Mouse (Mus musculus) CH12.LX (cell line): Measurements from ENCODE around the gene Klf15. TPM values are rescaled to one million over a fixed set of nuclear protein-coding genes. Genes with fewer than 3 reads are reported as not detected.

Experiments
- DNase-seq: peaks from one replicate; pipeline ENCODE4 v3.0.0-alpha.2; 2013; ENCODE audit errors: extremely low read depth
- H3K27ac ChIP-seq: 2 replicates; pipeline ENCODE4 v1.5.1; 2012; ENCODE audit warnings: low read depth, mild to moderate bottlenecking, control low read depth, moderate library complexity; ENCODE audit not compliant: insufficient read depth
- H3K27me3 ChIP-seq: replicated peaks from 2 replicates; pipeline ENCODE3; 2012; ENCODE audit warnings: inconsistent platforms
- H3K36me3 ChIP-seq, 2 experiments: replicated peaks in 1 of 2; 2 replicates each; pipeline versions ENCODE3 to v1.6.1; 2012; ENCODE audit warnings: inconsistent platforms in 1 of 2, low read length in 1 of 2, mild to moderate bottlenecking in 1 of 2, mixed read lengths in 1 of 2, moderate library complexity in 1 of 2; ENCODE audit not compliant: control insufficient read depth in 1 of 2, insufficient read depth in 1 of 2
- H3K4me1 ChIP-seq, 2 experiments: 2 replicates each; pipeline ENCODE4 v1.6.1; 2012; ENCODE audit warnings: inconsistent platforms in 1 of 2, moderate library complexity in 1 of 2; ENCODE audit not compliant: insufficient read depth in 2 of 2, control insufficient read depth in 1 of 2
- H3K4me2 ChIP-seq: 2 replicates; pipeline ENCODE4 v1.6.1; 2012; ENCODE audit warnings: low read depth, mild to moderate bottlenecking, control low read depth; ENCODE audit not compliant: poor library complexity, insufficient read depth, severe bottlenecking
- H3K4me3 ChIP-seq, 3 experiments: fragments of 150-350 bp in 1 of 3; sonication (generic) in 1 of 3; replicated peaks in 1 of 3; 2 replicates each; pipeline versions ENCODE3 to v1.5.1; 2011 to 2012; ENCODE audit warnings: low read depth in 2 of 3, low read length in 2 of 3, mild to moderate bottlenecking in 2 of 3, moderate library complexity in 2 of 3, control low read depth in 1 of 3, improper control_type of control experiment in 1 of 3, inconsistent platforms in 1 of 3, mixed read lengths in 1 of 3; ENCODE audit not compliant: poor library complexity in 1 of 3
- H3K79me2 ChIP-seq: replicated peaks from 2 replicates; pipeline ENCODE4 v1.6.1; 2012; ENCODE audit warnings: mild to moderate bottlenecking, moderate library complexity; ENCODE audit not compliant: control insufficient read depth, poor library complexity, insufficient read depth, severe bottlenecking; ENCODE audit errors: extremely low read depth
- H3K9ac ChIP-seq: 2 replicates; pipeline ENCODE4 v1.6.1; 2012; ENCODE audit warnings: low read depth, mild to moderate bottlenecking, control low read depth, moderate library complexity; ENCODE audit not compliant: insufficient read depth
- H3K9me3 ChIP-seq: replicated peaks from 2 replicates; pipeline ENCODE3; 2012; ENCODE audit warnings: low read length, inconsistent platforms, mixed read lengths
- CTCF ChIP-seq, 2 experiments: IDR thresholded peaks in 1 of 2; conservative IDR thresholded peaks in 1 of 2; 2 replicates each; pipeline ENCODE4 v1.5.1; 2011 to 2012; ENCODE audit warnings: low read depth in 2 of 2, low read length in 2 of 2, improper control_type of control experiment in 1 of 2, inconsistent platforms in 1 of 2, mild to moderate bottlenecking in 1 of 2, moderate library complexity in 1 of 2
- IRF4 ChIP-seq: IDR thresholded peaks from 2 replicates; pipeline ENCODE4 v1.6.1; 2014; ENCODE audit warnings: low read depth, mild to moderate bottlenecking, inconsistent platforms, low read length, improper control_type of control experiment
- MAX ChIP-seq: IDR thresholded peaks from 2 replicates; pipeline ENCODE4 v1.6.1; 2011; ENCODE audit warnings: low read length, improper control_type of control experiment
- MEF2A ChIP-seq: IDR thresholded peaks from 2 replicates; pipeline ENCODE4 v1.6.1; 2014; ENCODE audit warnings: low read depth, mild to moderate bottlenecking, inconsistent platforms, low read length, improper control_type of control experiment, borderline replicate concordance
- MXI1 ChIP-seq: IDR thresholded peaks from 2 replicates; pipeline ENCODE4 v1.6.1; 2011; ENCODE audit warnings: mild to moderate bottlenecking, low read depth, low read length, improper control_type of control experiment
- NELFE ChIP-seq: IDR thresholded peaks from 2 replicates; pipeline ENCODE4 v1.6.1; 2011; ENCODE audit warnings: low read depth, low read length, improper control_type of control experiment
- NRF1 ChIP-seq: IDR thresholded peaks from 2 replicates; pipeline ENCODE4 v1.6.1; 2014; ENCODE audit warnings: low read depth, mild to moderate bottlenecking, inconsistent platforms, low read length, improper control_type of control experiment, moderate library complexity
- PAX5 ChIP-seq: IDR thresholded peaks from 2 replicates; pipeline ENCODE4 v1.6.1; 2012; ENCODE audit warnings: low read length, inconsistent platforms, mixed read lengths
- POLR2A ChIP-seq: IDR thresholded peaks from 2 replicates; pipeline ENCODE4 v1.6.1; 2011; ENCODE audit warnings: low read depth, mild to moderate bottlenecking, improper control_type of control experiment, low read length
- POLR2AphosphoS2 ChIP-seq: IDR thresholded peaks from 2 replicates; pipeline ENCODE4 v1.6.1; 2011; ENCODE audit warnings: low read depth, low read length, improper control_type of control experiment
- RAD21 ChIP-seq: IDR thresholded peaks from 2 replicates; pipeline ENCODE4 v1.6.1; 2011; ENCODE audit warnings: low read depth, mild to moderate bottlenecking, low read length, improper control_type of control experiment, moderate library complexity
- RCOR1 ChIP-seq: conservative IDR thresholded peaks from 2 replicates; pipeline ENCODE4 v1.6.1; 2012; ENCODE audit warnings: low read depth, mild to moderate bottlenecking, inconsistent platforms, low read length, improper control_type of control experiment
- SIN3A ChIP-seq: IDR thresholded peaks from 2 replicates; pipeline ENCODE4 v1.6.1; 2012; ENCODE audit warnings: low read length, improper control_type of control experiment, inconsistent platforms
- SMC3 ChIP-seq: IDR thresholded peaks from 2 replicates; pipeline ENCODE4 v1.6.1; 2011; ENCODE audit warnings: low read depth, low read length, improper control_type of control experiment
- TBP ChIP-seq: conservative IDR thresholded peaks from 2 replicates; pipeline ENCODE4 v1.6.1; 2011; ENCODE audit warnings: low read depth, low read length, improper control_type of control experiment
- TCF12 ChIP-seq: IDR thresholded peaks from 2 replicates; pipeline ENCODE4 v1.6.1; 2014; ENCODE audit warnings: low read depth, mild to moderate bottlenecking, inconsistent platforms, low read length, improper control_type of control experiment
- UBTF ChIP-seq: IDR thresholded peaks from 2 replicates; pipeline ENCODE4 v1.6.1; 2012; ENCODE audit warnings: low read depth, mild to moderate bottlenecking, inconsistent platforms, low read length, improper control_type of control experiment, moderate library complexity
- ZMIZ1 ChIP-seq: IDR thresholded peaks from 2 replicates; pipeline ENCODE4 v1.6.1; 2012; ENCODE audit warnings: low read depth, mild to moderate bottlenecking, inconsistent platforms, low read length, improper control_type of control experiment
- ZNF384 ChIP-seq: IDR thresholded peaks from 2 replicates; pipeline ENCODE4 v1.6.1; 2012; ENCODE audit warnings: low read depth, low read length, improper control_type of control experiment, inconsistent platforms
- dilution Hi-C: fragments of 300-500 bp; cut with MboI; formaldehyde crosslinking; loops from 2 replicates; pipeline ENCODE4 v1.14.3; 2020; ENCODE audit warnings: low sequenced_read_pairs; ENCODE audit not compliant: extremely low pct_unique_long_range_greater_than_20kb, extremely low pct_ligation_motif_present
- in situ Hi-C: fragments of 300-500 bp; cut with MboI; formaldehyde crosslinking; loops from 3 replicates; pipeline ENCODE4 v1.14.3; 2019; ENCODE audit warnings: low sequenced_read_pairs, low pct_ligation_motif_present, low pct_unique_long_range_greater_than_20kb, mixed read lengths
- polyA plus RNA-seq: library from polyadenylated mRNA; unstranded; fragments of >175 nt; gene quantifications from 2 replicates; pipeline ENCODE4 v1.2.1, GENCODE M21; 2012; ENCODE audit warnings: low read depth; ENCODE audit not compliant: insufficient read length
- total RNA-seq, 2 experiments: library from RNA; depleted of rRNA; stranded (reverse); fragments of 300-350 nt in 1 of 2; fragments of >200 nt in 1 of 2; gene quantifications; 2 replicates each; pipeline ENCODE4 v1.2.3; 2012 to 2014

Klf15 gene
- total and polyA plus RNA-seq, 3 experiments: not detected

DNA sequence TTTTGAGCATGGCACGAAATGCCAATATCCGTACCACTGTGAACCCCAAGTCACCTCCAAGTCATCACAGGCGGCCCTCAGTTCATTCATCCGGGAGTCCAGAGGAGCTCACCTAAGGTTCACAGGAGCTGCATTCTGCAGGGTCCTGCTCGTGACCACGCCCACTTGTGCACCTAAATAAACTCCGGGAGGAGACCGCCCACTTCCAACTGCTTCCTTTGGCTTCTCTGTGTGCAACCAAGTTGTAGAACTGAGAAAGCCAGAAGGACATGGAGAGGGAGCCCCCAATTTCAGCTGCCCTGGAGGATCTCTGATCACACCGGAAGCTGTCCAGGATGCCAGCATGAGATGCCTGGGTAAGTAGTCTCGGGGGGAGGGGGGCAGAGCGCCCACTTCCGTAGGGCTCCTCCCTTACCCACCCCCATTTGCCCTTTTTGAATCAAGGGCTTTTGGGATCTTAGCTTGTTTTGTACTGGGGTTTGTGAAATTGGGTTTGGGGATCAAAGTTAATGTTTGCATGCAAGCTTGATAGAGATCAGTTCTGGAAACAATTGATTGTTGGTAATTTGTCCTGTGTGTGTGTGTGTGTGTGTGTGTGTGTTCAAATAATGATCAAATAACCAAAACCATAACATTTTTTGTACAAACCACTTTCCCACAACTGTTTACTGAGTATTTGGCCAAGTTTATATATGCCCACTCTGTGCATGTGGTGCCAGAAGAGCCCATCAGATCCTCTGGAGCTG, 24.0 kb downstream of the Klf15 start, which contains the start of gene Aldh1l1:
Gene Aldh1l1, plus strand, starts transcription at position 252 of the 746 bp plus-strand sequence.
- H3K27ac ChIP-seq: no peak within 1 kb of the TSS
- no peaks in the 10 kb centered on the region for H3K79me2 ChIP-seq
- no peak within 1 kb of the TSS for H3K4me2 ChIP-seq
- in situ Hi-C loops: no loop called here
- no peaks in the 10 kb centered on the region for H3K4me1 ChIP-seq
- no peaks in the 10 kb centered on the region for H3K36me3 ChIP-seq
- no peak for DNase-seq
- H3K27me3 ChIP-seq: peaks cover 84% of the 10 kb centered on the region
- dilution Hi-C loops: no loop called here
- H3K9me3 ChIP-seq: no peaks in the 10 kb centered on the region
- H3K9ac ChIP-seq: no peak within 1 kb of the TSS
- TF ChIP-seq RCOR1: no peak
- no peak for TF ChIP-seq RAD21
- no peak for TF ChIP-seq SIN3A
- no peak for TF ChIP-seq ZNF384
- TF ChIP-seq CTCF (conservative IDR thresholded peaks at IDR 0.05 in 1 of 2, IDR thresholded peaks at IDR 0.05 in 1 of 2; ENCODE audit: low read depth in 2 of 2, low read length in 2 of 2): no peak
- no peak for TF ChIP-seq MAX
- no peak for TF ChIP-seq MXI1
- no peak for TF ChIP-seq POLR2A
- no peak for TF ChIP-seq MEF2A
- no peak for TF ChIP-seq SMC3
- TF ChIP-seq UBTF: no peak
- no peak for TF ChIP-seq NELFE
- TF ChIP-seq TCF12: no peak
- no peak for TF ChIP-seq POLR2AphosphoS2
- TF ChIP-seq TBP: no peak
- no peak for TF ChIP-seq NRF1
- TF ChIP-seq PAX5: no peak
- no peak for TF ChIP-seq ZMIZ1
- no peak within 1 kb of the TSS for H3K4me3 ChIP-seq

DNA sequence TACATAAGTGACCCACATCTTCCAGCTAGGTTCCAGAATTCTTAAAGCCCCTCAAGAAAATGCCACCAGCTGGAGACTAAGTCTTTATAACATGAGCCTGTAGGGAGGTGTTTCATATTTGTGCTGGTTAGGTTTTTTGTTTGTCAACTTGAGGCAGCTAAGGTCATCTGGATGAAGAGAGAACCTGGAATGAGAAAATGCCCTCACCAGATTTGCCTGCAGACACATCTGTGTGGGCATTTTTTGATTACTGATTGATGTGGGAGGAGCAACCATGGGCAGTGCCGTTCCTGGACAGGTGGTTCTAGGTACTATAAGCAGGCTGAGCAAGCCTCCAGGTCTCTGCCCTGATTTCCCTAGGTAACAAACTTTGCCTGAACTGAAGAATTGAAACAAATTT, 25.2 kb downstream of the Klf15 start:
- H3K36me3 ChIP-seq: no peaks in the 10 kb centered on the region
- H3K79me2 ChIP-seq: no peaks in the 10 kb centered on the region
- no peak overlapping the region for H3K4me3 ChIP-seq
- no peaks in the 10 kb centered on the region for H3K9me3 ChIP-seq
- H3K27me3 ChIP-seq: peaks cover 82% of the 10 kb centered on the region
- TF ChIP-seq IRF4 (no peak), RCOR1 (no peak), POLR2A (no peak), RAD21 (no peak)
- H3K9ac ChIP-seq: no peak overlapping the region
- H3K4me1 ChIP-seq: no peaks in the 10 kb centered on the region
- no peak overlapping the region for H3K27ac ChIP-seq
- dilution Hi-C loops (no loop called here), in situ Hi-C loops (no loop called here)
- DNase-seq: no peak
- H3K4me2 ChIP-seq: no peak overlapping the region
